Mouse (Mus musculus): ENCODE results near the gene Sun3. TPM values are rescaled to one million over a fixed set of nuclear protein-coding genes. Genes with fewer than 3 reads are reported as not detected.

The Sun3 gene
- total and polyA plus RNA-seq, 3 experiments, result not detected

GRCm38 (mm10) chr11:9050241-9050640 lies 1.4 kb upstream of the Sun3 start (continued):
- TF ChIP-seq MAFK (IDR thresholded peaks at IDR 0.05; ENCODE audit: borderline replicate concordance, low read depth, low read length) (no peak), ETS1 (IDR thresholded peaks at IDR 0.05; ENCODE audit: low read depth, low read length) (no peak)

GRCm38 (mm10) chr11:9048011-9048702 lies 634 bp downstream of the Sun3 start, which contains the start of gene Gm11992:
Gene Gm11992 (plus strand): TSS chr11:9048594.
- Histone ChIP-seq H3K9ac (ENCODE audit: control insufficient read depth, low read depth, low read length, poor library complexity, severe bottlenecking) (no peak within 1 kb of the TSS), H3K36me3 (ENCODE audit: control insufficient read depth in 1 of 2, insufficient read depth in 2 of 2, low read length in 2 of 2) (no peaks in the 10 kb centered on the region), H3K79me2 (ENCODE audit: control insufficient read depth, insufficient read depth, low read length, poor library complexity) (no peaks in the 10 kb centered on the region), H3K4me1 (ENCODE audit: control insufficient read depth in 1 of 2, insufficient read depth in 2 of 2, low read length in 2 of 2) (no peaks in the 10 kb centered on the region), H3K9me3 (replicated peaks; ENCODE audit: insufficient read depth, low read length) (no peaks in the 10 kb centered on the region), H3K27me3 (ENCODE audit: control insufficient read depth in 1 of 2, insufficient read depth in 2 of 2, low read length in 2 of 2) (no peaks in the 10 kb centered on the region; a peak in 2 of 4 replicates), H3K27ac (ENCODE audit: control insufficient read depth, low read depth, low read length) (no peak within 1 kb of the TSS), H3K4me3 (ENCODE audit: control insufficient read depth in 1 of 2, insufficient read depth in 1 of 2, low read depth in 2 of 2, low read length in 2 of 2) (no peak within 1 kb of the TSS)
- TF ChIP-seq MAFK (IDR thresholded peaks at IDR 0.05; ENCODE audit: borderline replicate concordance, low read depth, low read length) (no peak), CTCF (IDR thresholded peaks at IDR 0.05 in 2 of 3, conservative IDR thresholded peaks at IDR 0.05 in 1 of 3; ENCODE audit: control insufficient read depth in 1 of 3, insufficient read depth in 1 of 3, low read depth in 2 of 3, low read length in 3 of 3, poor library complexity in 1 of 3, severe bottlenecking in 1 of 3) (no peak), POLR2AphosphoS5 (IDR thresholded peaks at IDR 0.05; ENCODE audit: borderline replicate concordance, low read depth, low read length) (no peak), ZNF384 (IDR thresholded peaks at IDR 0.05; ENCODE audit: low read depth, low read length) (no peak), MAZ (IDR thresholded peaks at IDR 0.05; ENCODE audit: low read depth, low read length) (no peak), TAL1 (IDR thresholded peaks at IDR 0.05; ENCODE audit: low read length) (no peak), ZKSCAN1 (IDR thresholded peaks at IDR 0.05; ENCODE audit: low read depth, low read length) (no peak), ETS1 (IDR thresholded peaks at IDR 0.05; ENCODE audit: low read depth, low read length) (no peak), MYB (IDR thresholded peaks at IDR 0.05; ENCODE audit: low read depth, low read length) (no peak), SMC3 (IDR thresholded peaks at IDR 0.05; ENCODE audit: low read depth, low read length) (no peak), NELFE (IDR thresholded peaks at IDR 0.05; ENCODE audit: low read depth, low read length) (no peak), ELF1 (IDR thresholded peaks at IDR 0.05; ENCODE audit: low read depth, low read length) (no peak), JUND (IDR thresholded peaks at IDR 0.05; ENCODE audit: low read depth, low read length) (no peak), HCFC1 (IDR thresholded peaks at IDR 0.05; ENCODE audit: low read depth, low read length) (no peak), UBTF (IDR thresholded peaks at IDR 0.05; ENCODE audit: borderline replicate concordance, insufficient read depth, low read depth, low read length) (no peak)
- no peak for DNase-seq (ENCODE audit: low read depth, low spot score)

GRCm38 (mm10) chr11:9047044-9047443 lies 1.7 kb downstream of the Sun3 start:
- Histone ChIP-seq H3K27ac (ENCODE audit: control insufficient read depth, low read depth, low read length) (no peak overlapping the region), H3K9me3 (replicated peaks; ENCODE audit: insufficient read depth, low read length) (no peaks in the 10 kb centered on the region), H3K4me1 (ENCODE audit: control insufficient read depth in 1 of 2, insufficient read depth in 2 of 2, low read length in 2 of 2) (no peaks in the 10 kb centered on the region), H3K36me3 (ENCODE audit: control insufficient read depth in 1 of 2, insufficient read depth in 2 of 2, low read length in 2 of 2) (no peaks in the 10 kb centered on the region), H3K79me2 (ENCODE audit: control insufficient read depth, insufficient read depth, low read length, poor library complexity) (no peaks in the 10 kb centered on the region), H3K4me3 (ENCODE audit: control insufficient read depth in 1 of 2, insufficient read depth in 1 of 2, low read depth in 2 of 2, low read length in 2 of 2) (no peak overlapping the region), H3K27me3 (ENCODE audit: control insufficient read depth in 1 of 2, insufficient read depth in 2 of 2, low read length in 2 of 2) (no peaks in the 10 kb centered on the region; a peak in 2 of 4 replicates), H3K9ac (ENCODE audit: control insufficient read depth, low read depth, low read length, poor library complexity, severe bottlenecking) (no peak overlapping the region)
- TF ChIP-seq POLR2AphosphoS5 (IDR thresholded peaks at IDR 0.05; ENCODE audit: borderline replicate concordance, low read depth, low read length), result no peak
- TF ChIP-seq MYB (IDR thresholded peaks at IDR 0.05; ENCODE audit: low read depth, low read length), result no peak
- TF ChIP-seq SIN3A (IDR thresholded peaks at IDR 0.05; ENCODE audit: low read length), result no peak
- TF ChIP-seq CHD2 (IDR thresholded peaks at IDR 0.05; ENCODE audit: low read length), result no peak
- TF ChIP-seq HCFC1 (IDR thresholded peaks at IDR 0.05; ENCODE audit: low read depth, low read length), result no peak
- TF ChIP-seq ZNF384 (IDR thresholded peaks at IDR 0.05; ENCODE audit: low read depth, low read length), result no peak
- no peak for TF ChIP-seq MXI1 (IDR thresholded peaks at IDR 0.05; ENCODE audit: low read depth, low read length)
- TF ChIP-seq UBTF (IDR thresholded peaks at IDR 0.05; ENCODE audit: borderline replicate concordance, insufficient read depth, low read depth, low read length), result no peak
- TF ChIP-seq ELF1 (IDR thresholded peaks at IDR 0.05; ENCODE audit: low read depth, low read length), result no peak
- TF ChIP-seq TCF12 (IDR thresholded peaks at IDR 0.05; ENCODE audit: low read depth, low read length), result no peak
- TF ChIP-seq ZC3H11A (IDR thresholded peaks at IDR 0.05; ENCODE audit: low read depth, low read length), result no peak
- no peak for TF ChIP-seq POLR2A (IDR thresholded peaks at IDR 0.05; ENCODE audit: control insufficient read depth in 1 of 2, insufficient read depth in 1 of 2, low read depth in 1 of 2, low read length in 2 of 2, poor library complexity in 1 of 2)
- TF ChIP-seq USF2 (IDR thresholded peaks at IDR 0.05; ENCODE audit: borderline replicate concordance in 1 of 2, insufficient read depth in 1 of 2, low read depth in 1 of 2, low read length in 2 of 2), result no peak
- no peak for TF ChIP-seq MEF2A (IDR thresholded peaks at IDR 0.05; ENCODE audit: extremely low read depth, insufficient replicate concordance, low read depth, low read length, poor library complexity, severe bottlenecking)
- no peak for DNase-seq (ENCODE audit: low read depth, low spot score)

All from MEL (cell line).